Mouse (Mus musculus) embryonic stem cell, embryonic (primary cell): ENCODE data around the gene Lrrc4c.

Source experiments
- CTCF ChIA-PET, 4 experiments: fragments of 300-600 bp in 2 of 4; fragments of 350-600 bp in 2 of 4; sonication (Branson Sonifier 250); formaldehyde crosslinking; loops; one replicate each; lab custom pipeline; 2022; ENCODE audit warnings: inconsistent platforms in 2 of 4; lab: Charles Lee
- POLR2A ChIA-PET, 4 experiments: fragments of 300-600 bp in 2 of 4; fragments of 350-600 bp in 2 of 4; sonication (Branson Sonifier 250); formaldehyde crosslinking; loops; one replicate each; lab custom pipeline; 2022; ENCODE audit warnings: antibody characterized with exemption in 4 of 4, inconsistent platforms in 1 of 4; lab: Charles Lee

Gene Lrrc4c

GRCm38 (mm10) chr2:96757701-96758100 is 439.7 kb downstream of the Lrrc4c start:
- CTCF ChIA-PET, result no interaction called here
- POLR2A ChIA-PET, result no interaction called here

- POLR2A ChIA-PET, result no interaction called here
- CTCF ChIA-PET, result no interaction called here
Observed at GRCm38 (mm10) chr2:96763538-96763937, 445.6 kb downstream of the Lrrc4c start.

- CTCF ChIA-PET, result no interaction called here
- POLR2A ChIA-PET, result no interaction called here
Observed at GRCm38 (mm10) chr2:96775376-96775775, 457.4 kb downstream of the Lrrc4c start.

DNA sequence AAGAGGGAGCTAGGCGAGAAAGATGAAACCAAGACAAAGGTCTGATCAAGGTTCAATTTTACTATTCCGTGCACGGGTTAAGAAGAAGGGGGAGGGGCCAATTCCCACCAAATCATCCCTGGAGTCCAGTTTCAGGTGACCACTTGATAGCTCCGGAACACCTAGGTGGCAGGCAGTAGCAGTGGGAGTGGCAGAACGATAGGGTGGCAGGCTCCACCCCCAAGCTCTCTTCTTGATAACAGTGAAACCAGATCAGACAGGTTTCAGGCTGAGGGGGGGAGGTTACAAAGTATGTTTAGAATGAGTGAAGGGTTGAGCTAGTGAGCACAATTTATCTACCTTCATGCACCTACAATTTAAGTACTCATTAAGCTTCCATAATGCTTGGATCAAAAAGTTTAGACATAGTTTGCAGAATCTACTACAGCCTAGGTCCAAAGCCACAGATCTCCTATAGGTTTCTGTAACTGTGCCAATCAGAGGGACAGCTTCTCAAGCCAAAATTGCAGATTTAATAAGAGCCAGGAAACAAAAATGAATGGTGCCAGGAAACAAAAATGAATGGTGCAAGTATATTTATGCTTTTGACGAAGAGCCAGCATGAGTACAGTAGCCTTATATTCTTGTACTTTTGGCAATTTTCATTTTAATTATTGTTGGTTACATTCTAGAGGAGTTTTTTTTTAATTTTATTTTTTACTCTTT is 478.9 kb downstream of the Lrrc4c start:
- POLR2A ChIA-PET, result no interaction called here
- CTCF ChIA-PET, result no interaction called here

DNA sequence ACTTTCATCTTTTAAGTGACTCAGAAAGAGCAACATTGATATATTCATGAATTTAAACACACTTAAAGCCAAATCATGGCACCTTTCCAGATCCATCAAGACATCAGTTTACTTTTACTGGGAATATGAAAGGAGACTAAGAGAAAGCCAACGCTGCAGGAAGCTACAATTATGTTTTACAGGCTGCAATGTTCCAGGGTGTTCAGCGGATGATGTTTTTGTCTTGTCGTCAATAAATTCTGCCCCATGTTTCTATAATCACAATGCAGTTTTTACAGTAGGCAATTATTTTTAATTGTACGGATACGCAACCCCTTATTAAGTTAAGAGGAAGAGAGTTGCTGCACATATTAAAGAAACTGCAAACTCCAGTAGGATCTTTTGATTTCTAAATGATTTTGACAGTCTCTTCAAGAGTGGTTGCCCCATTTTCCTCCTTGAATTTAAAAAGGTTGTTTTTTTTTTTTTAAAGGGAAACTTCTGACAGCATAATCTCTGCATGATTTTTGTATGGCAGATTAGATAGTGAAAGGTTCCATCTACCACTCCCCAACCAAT is 532.9 kb downstream of the Lrrc4c start:
- POLR2A ChIA-PET, result interaction anchor here in 1 of 4 experiments (0.7 kb wide), 1 partner anchor 10 kb away, joined by 4 read pairs; no protein-coding TSS in a partner anchor
- CTCF ChIA-PET, result no interaction called here

GRCm38 (mm10) chr2:96853797-96854196 is 535.8 kb downstream of the Lrrc4c start:
- ChIA-PET CTCF (no interaction called here), POLR2A (no interaction called here)

DNA sequence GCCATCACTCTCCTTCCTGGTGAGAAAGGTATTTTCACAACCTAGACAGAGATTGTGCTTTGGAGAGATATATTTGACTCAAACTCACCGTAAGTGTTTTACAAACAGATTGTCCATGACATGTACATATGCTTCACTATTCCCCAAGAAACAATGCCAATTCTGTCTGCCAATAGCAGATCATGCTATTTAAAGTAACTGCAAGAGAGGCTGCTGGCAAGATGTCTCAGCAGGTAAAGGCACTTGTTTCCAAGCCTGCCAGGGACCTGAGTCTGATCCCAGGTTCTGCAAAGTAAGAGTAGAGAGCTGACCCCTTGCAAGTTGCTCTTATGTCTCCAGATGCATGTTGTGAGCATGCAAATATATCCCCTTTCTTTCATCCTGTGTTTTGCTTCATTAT is 558.1 kb downstream of the Lrrc4c start:
- POLR2A ChIA-PET, result no interaction called here

GRCm38 (mm10) chr2:96949531-96949930 is 631.6 kb downstream of the Lrrc4c start:
- ChIA-PET POLR2A (no interaction called here), CTCF (no interaction called here)

More for the DNA sequence above, 558.1 kb downstream of the Lrrc4c start:
- CTCF ChIA-PET, result no interaction called here

DNA sequence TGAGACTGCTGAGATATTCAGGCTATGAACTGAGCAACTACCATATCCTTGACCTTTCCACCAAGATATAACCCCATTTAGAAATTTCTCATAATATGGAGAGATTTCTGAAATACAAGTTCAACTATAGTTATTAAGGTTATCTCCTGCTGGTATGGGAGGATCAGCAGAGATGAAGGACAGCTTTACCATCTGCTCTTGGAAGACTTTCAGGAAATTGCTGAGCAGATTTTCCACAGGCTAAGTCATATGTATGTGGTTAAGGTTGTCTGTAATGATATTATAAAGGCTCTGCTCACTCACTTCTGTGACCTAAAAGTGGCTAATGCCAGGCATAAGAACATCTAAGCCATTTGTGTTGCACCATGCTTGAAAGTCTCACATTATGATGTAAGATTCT is 681.6 kb downstream of the Lrrc4c start:
- ChIA-PET POLR2A (no interaction called here), CTCF (no interaction called here)

DNA sequence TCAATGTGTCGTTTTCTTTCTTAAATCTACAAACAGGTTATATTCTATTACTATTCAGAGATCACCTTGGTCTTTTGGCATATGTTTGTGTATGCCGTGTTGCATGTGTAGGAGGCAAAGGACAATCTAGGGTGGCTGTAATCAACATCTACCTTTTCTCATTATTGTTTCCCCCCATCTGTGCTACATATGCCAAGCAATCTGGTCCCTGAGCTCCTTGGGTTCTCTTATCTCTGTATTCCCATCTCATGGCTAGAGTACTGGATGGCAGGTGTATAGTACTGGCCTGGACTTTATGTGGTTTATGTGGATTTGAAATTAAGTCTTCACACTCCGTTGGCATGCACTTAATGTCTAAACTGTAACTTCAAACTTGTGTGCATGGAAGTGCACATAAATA is 700.4 kb downstream of the Lrrc4c start:
- CTCF ChIA-PET, result no interaction called here
- POLR2A ChIA-PET, result no interaction called here

DNA sequence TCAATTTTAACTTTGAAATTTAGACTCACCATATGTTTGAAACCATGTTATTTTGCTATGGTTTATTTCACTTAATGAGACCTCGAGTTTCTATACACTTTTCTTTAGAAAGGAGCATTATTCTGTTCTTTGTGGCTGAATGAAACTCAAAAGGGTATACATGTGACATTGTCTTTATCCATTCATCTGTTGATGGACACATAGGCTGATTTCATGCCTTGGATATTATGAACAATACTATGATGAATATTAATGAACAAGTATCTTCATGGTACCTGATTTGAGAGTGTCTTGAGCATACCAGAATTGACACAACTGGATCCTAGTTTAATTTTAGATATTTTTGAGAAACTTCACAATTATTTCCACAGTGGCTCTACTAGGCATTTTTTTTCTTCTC is 709.0 kb downstream of the Lrrc4c start:
- ChIA-PET CTCF (no interaction called here), POLR2A (no interaction called here)

DNA sequence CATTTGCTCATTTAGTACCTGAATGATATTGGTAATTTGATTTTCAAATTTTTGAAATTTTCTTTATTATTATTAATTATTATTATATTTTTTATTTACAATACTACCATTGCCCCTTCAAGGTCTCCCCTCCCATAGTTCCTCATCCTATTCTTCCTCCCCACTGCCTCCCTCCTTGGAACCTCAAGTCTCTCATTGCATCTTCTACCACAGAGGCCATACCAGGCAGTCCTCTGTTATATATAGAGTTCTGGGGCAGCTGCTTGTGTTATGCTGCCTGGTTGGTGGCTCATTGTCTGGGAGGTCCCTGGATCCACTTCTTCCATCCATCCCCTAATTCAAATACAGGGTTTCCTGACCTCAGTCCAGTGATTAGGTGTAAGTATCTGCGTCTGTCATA is 709.6 kb downstream of the Lrrc4c start:
- POLR2A ChIA-PET, result no interaction called here

DNA sequence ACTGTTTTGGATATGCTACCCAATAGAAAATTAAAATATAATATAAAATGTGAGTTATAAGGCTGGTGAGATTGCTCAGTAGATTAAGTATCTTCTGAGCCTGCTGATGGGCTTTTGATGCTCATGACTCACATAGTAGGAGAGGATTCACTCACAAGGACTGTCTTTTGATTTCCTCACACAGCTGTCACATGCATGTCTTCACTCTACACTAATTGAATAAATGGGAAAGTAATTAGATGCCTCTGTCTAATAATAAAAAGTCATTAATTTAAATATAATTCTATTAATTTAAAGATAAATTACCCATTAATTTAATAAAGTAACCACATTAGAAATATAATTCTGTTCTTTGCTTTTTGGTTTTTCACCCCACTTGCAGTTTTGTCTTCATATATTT is 718.4 kb downstream of the Lrrc4c start:
- ChIA-PET CTCF (no interaction called here), POLR2A (no interaction called here)

More for the DNA sequence above, 709.6 kb downstream of the Lrrc4c start:
- CTCF ChIA-PET, result no interaction called here

GRCm38 (mm10) chr2:97037024-97037814 is 719.2 kb downstream of the Lrrc4c start:
- ChIA-PET CTCF (no interaction called here), POLR2A (no interaction called here)

DNA sequence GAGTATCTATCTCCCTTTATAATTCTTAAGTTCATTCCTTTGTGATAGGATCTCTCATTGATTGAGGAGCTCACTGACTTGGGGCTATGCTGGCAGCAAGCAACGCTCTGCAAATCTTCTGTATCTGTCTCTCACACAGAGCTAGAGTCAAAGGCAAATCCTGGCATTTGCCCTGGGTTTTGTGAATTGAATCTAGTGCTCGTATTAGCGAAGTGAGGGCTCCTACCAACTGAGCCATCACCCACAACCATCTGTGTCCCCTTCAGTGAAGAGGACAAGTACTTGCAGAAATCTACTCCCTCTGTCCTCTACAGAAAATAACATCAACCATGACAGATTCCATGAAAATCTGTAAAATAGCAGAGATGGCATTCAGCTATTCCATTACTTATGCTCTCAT is 726.0 kb downstream of the Lrrc4c start:
- ChIA-PET CTCF (no interaction called here), POLR2A (no interaction called here)

DNA sequence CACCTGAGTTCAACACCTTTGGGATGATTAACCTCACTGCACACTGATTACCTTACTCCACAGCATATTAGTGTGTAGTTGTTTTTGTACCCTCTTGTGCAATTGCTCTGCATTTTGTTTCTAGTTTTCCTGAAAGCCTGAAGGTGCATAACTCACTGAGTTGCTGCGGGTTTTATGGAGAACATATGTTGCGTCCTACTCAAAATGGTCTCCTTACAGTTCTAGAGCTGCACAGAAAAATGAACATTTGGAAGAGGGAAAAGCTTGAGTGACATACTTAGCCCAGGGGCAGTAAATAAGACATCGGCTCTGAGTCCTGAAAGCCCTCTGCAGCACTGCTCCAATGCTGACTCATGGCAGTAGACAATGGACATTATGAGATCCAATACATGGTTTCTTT is 727.7 kb downstream of the Lrrc4c start:
- POLR2A ChIA-PET, result no interaction called here
- CTCF ChIA-PET, result no interaction called here

GRCm38 (mm10) chr2:97080156-97080555 is 762.2 kb downstream of the Lrrc4c start:
- CTCF ChIA-PET, result no interaction called here
- POLR2A ChIA-PET, result no interaction called here

DNA sequence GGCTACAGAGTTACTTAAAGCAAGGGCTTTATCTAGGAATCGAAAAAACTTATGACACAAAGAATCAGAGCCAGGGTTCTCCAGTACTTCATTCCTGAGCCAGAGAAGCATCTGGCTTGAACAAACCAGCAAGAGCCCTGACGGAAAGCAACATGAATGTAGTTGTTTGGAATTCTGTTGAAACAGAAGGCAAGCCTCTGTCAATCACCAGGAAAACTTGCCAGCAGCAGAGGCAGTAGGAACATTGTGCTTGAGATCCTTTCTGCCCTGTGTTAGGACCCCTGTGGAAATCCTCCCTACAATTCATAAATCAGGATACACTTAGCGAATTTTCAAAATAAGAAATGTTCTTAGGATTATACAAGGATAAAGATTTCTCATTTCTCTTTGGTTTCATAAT is 780.0 kb downstream of the Lrrc4c start:
- ChIA-PET CTCF (no interaction called here), POLR2A (no interaction called here)

- ChIA-PET CTCF (no interaction called here), POLR2A (interaction anchor here in 1 of 4 experiments (0.5 kb wide), 1 partner anchor 638 kb away, joined by 4 read pairs; no protein-coding TSS in a partner anchor)
Observed at GRCm38 (mm10) chr2:97103398-97104162, 785.6 kb downstream of the Lrrc4c start.

DNA sequence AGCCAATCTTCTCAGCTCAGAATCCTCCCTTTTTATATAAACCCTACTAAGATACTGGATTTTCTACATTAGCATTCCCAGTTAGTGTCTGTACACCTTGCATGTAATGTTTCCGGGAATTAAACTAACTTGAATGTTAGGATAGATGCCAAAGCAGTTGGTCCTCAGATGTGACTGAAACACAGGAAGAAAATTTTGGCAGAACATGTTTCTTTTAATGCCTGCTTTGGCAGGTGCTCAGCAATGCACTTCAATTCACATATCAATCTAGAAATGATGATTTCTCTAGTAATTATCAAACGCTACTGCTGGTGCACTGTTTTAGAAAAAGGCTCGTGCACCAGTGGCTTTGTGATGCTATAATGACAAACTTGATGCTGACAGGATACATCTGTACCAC is 806.3 kb downstream of the Lrrc4c start:
- CTCF ChIA-PET, result no interaction called here
- POLR2A ChIA-PET, result no interaction called here
